Comparison of ENCODE assay signal across 17 mouse cellular contexts in genomic region chr9:34459968-34460367, GRCm38 (mm10). TPM values are rescaled to one million over a fixed set of nuclear protein-coding genes. Genes with fewer than 3 reads are reported as not detected.
"Had no signal": no experiment of that assay in that cellular context is flagged by ENCODE, and none has a peak within 500 bp of the region (broad histone marks: within the 10 kb centered on the region; RNA-seq: fewer than 3 reads in every experiment).

No protein-coding gene starts in this region.

- H3K4me3 ChIP-seq: liver, embryonic 15.5 days; lung, embryonic 15.5 days; megakaryocyte, embryonic 14.5 days; midbrain, embryonic 13.5 days; midbrain, embryonic 15.5 days; neural tube, embryonic 12.5 days had no signal

- H3K27me3 ChIP-seq: liver, embryonic 15.5 days; lung, embryonic 15.5 days; megakaryocyte, embryonic 14.5 days; midbrain, embryonic 13.5 days; midbrain, embryonic 15.5 days; neural tube, embryonic 12.5 days had no signal

- H3K36me3 ChIP-seq: liver, embryonic 15.5 days; lung, embryonic 15.5 days; midbrain, embryonic 13.5 days; midbrain, embryonic 15.5 days; neural tube, embryonic 12.5 days had no signal

- H3K27ac ChIP-seq: liver, embryonic 15.5 days; lung, embryonic 15.5 days; macrophage; midbrain, embryonic 13.5 days; midbrain, embryonic 15.5 days; neural tube, embryonic 12.5 days had no signal

- H3K4me1 ChIP-seq: liver, embryonic 15.5 days; lung, embryonic 15.5 days; megakaryocyte, embryonic 14.5 days; neural tube, embryonic 12.5 days had no signal

- DNase-seq: liver, postnatal 0 days; lung, adult 2 months; lung, postnatal 14 days; lung, postnatal 36 days; right cerebral cortex, postnatal 14 days; thymus, adult 18-20 months; thymus, postnatal 14 days; thymus, postnatal 36 days had no signal

- ATAC-seq: liver, postnatal 0 days; lung, postnatal 0 days; midbrain, embryonic 13.5 days; midbrain, embryonic 15.5 days had no signal

- H3K9ac ChIP-seq: liver, embryonic 15.5 days; liver, postnatal 0 days; lung, embryonic 15.5 days; midbrain, embryonic 13.5 days; midbrain, embryonic 15.5 days; neural tube, embryonic 12.5 days had no signal

- H3K9me3 ChIP-seq: liver, embryonic 15.5 days; lung, embryonic 15.5 days; megakaryocyte, embryonic 14.5 days; midbrain, embryonic 13.5 days; midbrain, embryonic 15.5 days; neural tube, embryonic 12.5 days had no signal

- H3K4me2 ChIP-seq: liver, embryonic 15.5 days; lung, embryonic 15.5 days; midbrain, embryonic 11.5 days; midbrain, embryonic 13.5 days; midbrain, embryonic 15.5 days; neural tube, embryonic 12.5 days had no signal

RNA-seq across cellular contexts. Expression of gene Kirrel3, which starts 25.7 kb away (rescaled TPM):
- polyA plus RNA-seq: macrophage had no signal
